Mouse (Mus musculus) adrenal gland (tissue): ENCODE measurements around the gene Rab17.

Experiments used
- intact Hi-C: fragments of 180-260 bp; cut with DNase I; formaldehyde crosslinking; loops from one replicate; pipeline ENCODE4 v1.15.1; 2025
- long read RNA-seq, 2 experiments: library from polyadenylated mRNA; unstranded; transcript quantifications; one replicate each; pipeline ENCODE4 v2.0.0; 2020; ENCODE audit warnings: borderline replicate concordance in 1 of 2; ENCODE audit not compliant: insufficient replicate concordance in 1 of 2

Rab17 gene
- long read RNA-seq, experiment 1, result 0 reads
- long read RNA-seq, experiment 2, result 0 reads

DNA sequence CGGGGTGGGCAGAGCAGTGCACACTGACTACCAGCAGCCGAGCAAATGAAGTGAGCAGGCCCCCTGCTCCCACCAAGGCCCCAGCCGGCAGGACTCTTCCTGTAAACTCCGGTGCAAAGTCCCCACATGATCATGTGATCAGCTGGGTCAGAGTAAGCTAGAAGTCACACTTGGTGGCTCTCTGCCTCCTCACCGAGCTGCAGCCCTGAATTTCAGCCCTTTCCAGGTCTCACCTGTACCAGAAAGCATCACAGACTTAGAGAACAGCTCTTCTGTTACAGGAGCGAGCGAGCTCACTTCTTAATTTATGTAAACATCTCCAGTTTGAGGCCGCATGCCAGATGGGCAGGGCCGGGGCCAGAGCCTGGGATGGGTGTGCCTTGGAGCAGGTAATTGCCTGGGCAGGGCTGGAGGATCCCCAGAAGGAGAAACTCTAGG, at the start of gene Rab17:
Gene Rab17, minus strand, starts transcription at position 315 of the 438 bp plus-strand sequence.
- intact Hi-C loops, result no loop called here

DNA sequence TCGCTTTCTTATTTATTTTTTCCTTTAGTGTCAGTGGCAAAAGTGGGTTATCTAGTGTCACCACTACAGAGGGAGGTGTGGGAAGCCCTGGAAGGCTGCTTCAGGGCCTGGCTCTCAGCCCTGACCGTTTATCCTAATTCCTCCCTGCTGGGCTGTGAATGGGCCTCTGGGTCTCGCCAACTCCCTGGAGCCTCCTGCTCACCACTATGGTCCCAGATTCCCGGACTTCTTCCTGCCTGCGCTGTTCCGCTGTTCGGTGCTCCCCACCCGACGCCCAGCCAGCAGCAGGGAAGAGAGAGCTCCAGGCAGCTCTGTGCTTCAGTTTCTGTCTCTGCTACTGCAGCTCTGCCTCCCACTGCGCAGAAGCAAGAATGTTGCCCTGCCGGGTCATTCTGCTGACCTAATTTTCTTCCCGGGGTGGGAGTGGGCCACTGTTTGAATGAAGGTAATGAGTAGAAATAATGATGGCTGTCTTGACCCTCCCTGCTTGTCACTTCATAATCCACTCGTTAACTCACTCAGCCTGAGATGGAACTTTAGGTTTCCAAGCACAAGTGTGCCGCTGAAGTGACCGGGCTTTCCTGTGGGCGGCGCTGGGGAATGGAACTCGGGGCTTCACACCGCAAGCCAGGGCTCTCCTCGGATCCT, 47.8 kb upstream of the Rab17 start:
- intact Hi-C loops, result no loop called here

DNA sequence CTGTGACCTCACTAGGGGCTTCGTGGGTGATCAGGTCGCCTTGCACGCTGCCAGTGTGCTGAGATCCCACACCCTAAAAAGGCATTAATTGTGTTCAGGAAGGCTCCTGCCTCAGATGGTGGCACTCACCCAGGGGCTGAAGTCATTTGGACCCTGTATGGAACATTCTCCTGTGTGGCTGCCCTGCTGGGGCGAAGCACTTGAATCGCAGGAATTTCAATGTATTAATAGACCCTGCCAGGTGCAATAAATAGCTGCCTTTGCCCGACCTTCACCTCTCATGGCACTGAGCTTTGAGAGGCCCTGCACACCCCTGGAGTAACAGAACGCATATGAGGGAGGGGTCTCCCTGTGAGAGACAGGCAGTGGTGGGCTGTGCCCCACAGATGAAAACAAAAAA, 46.1 kb upstream of the Rab17 start:
- intact Hi-C loops, result no loop called here

DNA sequence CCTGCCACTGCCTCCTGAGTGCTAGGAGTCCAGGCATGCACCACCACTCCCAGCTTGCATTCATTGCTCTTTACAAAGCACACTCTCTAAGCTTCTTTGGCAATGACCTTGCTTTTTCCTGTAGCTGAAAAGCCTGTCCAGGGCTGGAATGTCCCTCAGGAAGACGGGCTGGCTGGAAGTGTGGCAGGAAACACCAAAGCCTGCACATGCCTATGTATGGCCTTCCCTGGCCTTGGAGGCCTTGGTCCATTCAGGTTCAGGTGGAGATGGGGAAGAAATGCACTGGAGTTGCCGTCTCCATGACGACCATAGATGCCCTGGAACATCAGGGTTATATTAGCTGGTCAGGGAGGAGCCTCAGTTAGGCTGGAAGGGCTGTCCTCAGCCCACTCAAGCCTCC, 44.3 kb upstream of the Rab17 start:
- intact Hi-C loops, result no loop called here

DNA sequence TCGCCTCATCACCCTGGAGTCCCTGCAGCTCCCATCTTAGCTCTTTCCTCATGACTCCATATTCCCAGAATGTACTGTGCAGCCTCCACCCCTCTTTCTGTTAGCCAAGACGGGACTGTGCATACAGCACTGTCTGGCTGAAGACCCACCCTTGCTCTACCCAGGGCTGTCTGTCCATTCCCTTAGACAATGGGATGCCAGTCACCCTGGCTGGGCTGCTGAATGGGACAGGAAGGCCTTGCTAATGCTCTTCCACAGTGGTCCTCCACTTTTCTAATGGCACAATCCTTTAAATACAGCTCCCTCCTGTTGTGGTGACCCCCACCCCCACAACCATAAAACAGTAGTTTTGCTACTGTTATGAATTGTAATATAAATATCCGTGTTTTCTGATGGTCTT, 41.9 kb upstream of the Rab17 start:
- intact Hi-C loops, result no loop called here

DNA sequence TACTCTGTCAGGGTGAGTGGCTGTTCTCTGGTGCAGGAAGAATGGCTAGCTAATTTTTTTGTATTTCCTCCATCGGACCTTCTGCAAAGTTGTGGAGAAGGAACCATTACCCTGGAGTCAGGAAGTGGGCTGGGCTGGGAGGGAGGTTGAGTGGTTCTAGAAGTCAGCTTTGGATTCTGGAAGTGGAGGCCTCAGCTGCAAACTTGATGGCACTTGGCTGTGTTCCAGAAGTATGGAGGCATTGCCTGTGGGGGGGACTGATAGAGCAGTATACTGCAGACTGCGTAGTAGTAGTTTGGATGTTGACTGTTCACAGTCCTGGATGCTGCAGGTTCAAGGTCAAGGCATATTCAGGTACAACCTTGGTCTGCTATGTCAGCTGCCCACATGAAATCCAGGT, 41.3 kb upstream of the Rab17 start:
- intact Hi-C loops, result no loop called here

DNA sequence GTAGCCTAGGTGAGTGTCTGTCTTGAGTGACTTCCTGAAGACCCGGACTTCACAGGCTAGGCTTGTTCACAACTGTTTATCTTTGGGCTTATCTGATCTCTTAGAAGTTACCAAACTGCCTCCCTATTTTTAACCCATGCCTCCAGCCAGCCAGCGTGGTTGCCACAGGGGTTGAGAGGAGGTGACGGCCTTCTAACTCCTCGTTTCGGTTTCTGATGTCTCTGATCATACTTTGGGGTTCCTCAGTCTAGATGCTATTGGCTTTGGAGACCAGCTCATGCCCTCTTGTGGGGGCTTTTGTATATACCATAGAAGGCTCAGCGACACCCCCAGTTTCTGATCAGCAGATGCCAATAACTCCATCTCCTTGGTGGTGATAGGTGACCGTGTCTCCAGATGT, 40.8 kb upstream of the Rab17 start:
- intact Hi-C loops, result no loop called here

DNA sequence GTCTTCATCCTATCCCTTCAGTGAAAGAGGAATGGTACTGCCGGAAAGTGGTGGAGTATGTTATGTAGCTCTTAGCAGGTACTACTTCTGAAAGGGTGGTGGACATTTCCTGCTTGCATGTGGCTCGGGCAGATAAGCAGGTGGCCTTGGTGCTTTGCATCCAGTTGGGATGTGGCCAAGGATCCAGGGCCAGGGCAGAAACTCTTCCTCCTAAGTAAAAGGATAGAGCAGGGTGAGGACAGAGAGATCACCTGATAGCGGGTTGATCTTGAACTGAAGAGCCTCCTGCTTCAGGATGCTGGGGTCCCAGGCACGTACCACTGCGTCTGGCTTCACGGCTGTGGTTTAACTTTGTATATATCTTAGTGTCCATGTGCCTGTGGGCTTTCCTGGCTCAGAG, 39.8 kb upstream of the Rab17 start:
- intact Hi-C loops, result no loop called here

DNA sequence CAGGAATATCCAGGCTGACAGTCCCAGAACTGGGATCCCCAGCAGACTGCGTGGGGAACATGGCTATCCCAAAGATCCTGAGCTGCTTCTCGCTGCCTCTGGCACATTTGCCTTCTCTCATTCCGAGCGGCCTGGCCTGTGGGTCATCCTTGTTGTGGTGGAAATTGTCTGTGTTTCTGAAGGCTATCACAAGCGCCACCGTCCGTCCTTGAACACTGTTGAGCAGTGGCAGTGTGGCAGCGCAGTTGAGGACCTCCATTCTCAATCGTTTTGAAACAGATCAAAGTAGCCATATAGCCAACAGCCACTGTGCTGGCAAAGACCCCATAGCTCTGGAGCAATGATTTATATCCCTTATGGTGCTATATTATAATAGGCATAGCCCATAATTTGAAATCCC, 39.3 kb upstream of the Rab17 start:
- intact Hi-C loops, result no loop called here

DNA sequence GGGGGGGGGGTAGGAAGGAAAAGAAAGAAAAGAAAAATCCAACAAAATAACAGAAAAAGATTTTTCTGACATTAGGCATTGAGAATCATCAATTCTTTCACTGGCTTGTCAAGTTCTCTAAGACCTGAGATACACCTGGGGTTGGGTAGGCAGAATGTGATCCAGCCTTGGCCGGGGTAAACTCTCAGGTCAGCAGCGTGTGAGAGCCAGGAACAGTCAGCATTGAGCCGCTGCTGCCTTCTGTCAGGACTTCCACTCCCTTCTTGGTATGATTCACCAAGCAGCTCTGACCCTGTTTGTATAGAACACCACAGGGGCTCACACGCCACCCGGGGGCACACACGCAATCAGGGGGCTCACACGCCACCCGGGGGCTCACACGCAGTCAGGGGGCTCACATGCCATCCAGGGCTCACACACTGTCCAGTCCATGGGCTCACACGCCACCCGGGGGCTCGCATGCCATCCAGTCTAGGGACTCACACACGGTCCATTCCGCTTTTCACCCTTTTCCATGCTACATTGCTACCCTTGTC, 38.8 kb upstream of the Rab17 start:
- intact Hi-C loops, result no loop called here

DNA sequence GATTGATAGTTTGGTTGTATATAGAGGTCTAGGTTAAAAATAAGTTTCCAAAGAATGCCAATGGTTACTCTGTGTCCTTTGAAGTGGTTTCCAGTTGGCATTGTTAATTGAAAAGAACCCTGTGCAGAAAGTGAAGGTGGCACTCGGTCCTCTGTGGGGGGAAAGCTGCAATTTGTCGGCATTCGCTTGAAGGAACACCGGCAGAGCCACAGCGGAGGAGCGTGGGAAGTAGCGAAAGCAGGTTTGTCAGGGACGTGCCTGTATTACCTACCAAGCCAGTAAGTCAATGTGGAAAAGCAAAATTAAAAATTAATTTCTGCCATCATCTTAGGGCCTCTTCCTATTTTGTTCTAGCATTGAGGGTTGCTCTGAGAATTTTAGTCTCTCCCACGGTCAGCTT, 37.2 kb upstream of the Rab17 start:
- intact Hi-C loops, result no loop called here

DNA sequence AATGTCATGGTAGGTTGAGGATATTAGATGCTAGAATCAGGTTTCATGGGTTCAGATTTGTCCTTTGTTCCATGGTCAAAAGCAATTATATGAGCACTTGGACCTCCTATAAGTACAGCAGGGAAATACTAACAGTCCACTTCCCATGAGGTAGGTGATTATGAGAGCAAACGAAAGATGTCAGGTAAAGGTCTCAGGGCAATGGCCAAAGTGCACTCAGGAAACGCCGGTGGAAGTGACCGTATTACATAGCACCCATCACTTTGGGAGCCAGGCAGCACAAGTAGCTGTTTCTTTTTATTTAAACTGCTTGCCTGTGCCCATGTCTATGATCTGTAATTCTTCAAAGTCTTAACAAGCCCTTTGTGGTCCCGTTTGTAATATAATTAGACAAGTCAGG, 36.6 kb upstream of the Rab17 start:
- intact Hi-C loops, result no loop called here

DNA sequence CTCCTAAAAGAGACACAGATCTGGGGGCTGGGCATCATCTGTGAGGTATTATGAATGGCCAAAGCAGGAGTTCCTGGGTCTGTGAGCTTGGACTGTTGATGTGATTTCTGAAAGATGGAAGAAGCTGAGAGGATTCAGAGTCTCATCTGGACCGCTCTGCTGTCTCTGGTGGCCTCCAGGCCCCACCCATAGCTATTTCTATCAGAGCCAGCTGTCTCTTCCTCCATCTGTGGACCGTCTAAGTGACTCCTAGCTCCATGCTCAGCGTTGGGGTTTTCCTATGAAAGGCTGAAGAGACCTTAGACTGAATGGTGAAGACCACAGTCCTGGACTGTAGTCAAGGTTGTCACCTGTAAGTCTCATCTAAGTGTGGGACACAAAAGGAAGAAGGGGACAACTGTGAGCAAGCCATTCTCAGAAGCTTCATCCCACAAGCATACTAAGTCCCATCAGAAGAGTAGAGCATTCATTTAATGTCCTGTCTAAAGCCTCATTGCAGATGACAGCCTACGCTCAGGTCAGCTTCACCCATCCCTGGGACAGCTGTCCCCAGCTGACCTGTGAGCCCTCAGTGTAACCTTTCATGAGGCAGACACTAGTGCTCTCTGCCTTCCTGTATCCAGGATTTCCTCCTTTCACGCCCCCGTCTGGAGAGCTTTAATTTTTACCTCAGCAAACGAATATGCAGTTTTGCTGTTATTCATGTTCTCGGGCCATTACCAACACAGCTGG, 34.2 kb upstream of the Rab17 start:
- intact Hi-C loops, result no loop called here

DNA sequence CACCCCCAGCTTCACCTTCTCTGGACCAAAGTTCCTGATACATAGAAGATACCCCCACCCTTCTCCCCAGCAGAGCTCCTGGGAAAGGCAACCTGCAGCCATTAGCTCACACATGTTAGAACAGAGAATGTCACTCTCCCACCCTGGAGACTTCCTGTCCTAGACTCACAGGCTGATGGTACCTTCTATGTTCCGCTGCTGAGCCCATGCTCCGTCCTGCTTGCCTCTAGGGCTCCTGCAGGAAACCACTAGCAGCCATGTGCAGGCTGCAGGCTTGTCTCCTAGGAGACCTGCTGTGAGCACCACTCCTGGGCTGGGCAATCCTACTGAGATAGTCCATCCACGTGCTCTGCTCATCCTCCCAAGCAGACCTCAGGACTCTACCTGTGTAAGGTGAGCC, 33.2 kb upstream of the Rab17 start:
- intact Hi-C loops, result no loop called here

DNA sequence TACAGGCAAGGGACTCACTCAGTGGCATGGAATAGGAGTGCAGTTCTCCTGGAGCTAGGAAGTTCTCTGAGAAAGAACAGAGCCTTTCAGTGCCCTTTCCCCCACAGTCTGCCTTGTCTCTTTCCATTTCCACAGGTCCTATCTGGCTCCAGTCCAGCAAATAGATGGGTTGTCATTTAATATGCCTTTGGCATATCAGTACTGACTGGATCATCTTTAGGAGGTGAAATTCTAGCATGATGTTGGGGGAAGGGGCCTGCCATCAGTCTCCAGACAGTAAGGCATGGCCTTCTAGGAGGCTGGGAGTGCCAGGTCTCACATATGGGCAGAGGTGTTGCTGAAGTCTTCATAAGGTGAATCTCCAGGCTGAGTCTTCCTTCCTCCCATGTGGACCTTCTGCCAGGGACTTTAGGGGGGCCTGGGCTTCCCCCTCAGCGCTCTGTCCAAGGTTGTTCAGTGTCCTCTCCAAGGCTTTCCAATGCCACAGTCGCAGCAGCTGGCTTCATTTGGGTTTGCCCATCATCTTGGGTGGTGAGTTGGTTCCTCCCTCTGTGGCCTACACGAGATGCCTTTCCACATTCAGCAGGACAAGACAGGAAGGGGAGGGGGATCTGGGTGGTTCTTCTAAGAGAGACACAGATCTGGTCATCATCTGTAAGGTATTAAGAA, 32.5 kb upstream of the Rab17 start:
- intact Hi-C loops, result no loop called here

DNA sequence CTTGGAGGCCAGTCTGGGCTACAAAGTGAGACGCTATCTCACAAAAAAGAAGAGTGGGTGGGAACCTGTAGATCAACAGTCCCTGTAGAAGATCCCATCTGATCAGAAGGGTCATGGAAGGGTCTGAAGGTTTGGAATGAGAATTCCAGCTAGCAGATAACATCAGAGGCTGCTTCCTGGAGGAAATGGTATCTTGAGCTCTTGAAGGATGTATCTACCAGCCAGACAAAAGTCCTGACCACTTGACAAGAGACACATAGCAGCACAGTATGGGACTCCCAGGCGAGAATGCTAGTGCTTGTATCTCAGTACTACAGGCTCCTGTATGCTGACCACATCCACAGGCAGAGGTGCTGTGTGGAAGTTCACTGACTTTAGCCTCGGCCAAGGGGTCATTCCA, 31.6 kb upstream of the Rab17 start:
- intact Hi-C loops, result no loop called here

DNA sequence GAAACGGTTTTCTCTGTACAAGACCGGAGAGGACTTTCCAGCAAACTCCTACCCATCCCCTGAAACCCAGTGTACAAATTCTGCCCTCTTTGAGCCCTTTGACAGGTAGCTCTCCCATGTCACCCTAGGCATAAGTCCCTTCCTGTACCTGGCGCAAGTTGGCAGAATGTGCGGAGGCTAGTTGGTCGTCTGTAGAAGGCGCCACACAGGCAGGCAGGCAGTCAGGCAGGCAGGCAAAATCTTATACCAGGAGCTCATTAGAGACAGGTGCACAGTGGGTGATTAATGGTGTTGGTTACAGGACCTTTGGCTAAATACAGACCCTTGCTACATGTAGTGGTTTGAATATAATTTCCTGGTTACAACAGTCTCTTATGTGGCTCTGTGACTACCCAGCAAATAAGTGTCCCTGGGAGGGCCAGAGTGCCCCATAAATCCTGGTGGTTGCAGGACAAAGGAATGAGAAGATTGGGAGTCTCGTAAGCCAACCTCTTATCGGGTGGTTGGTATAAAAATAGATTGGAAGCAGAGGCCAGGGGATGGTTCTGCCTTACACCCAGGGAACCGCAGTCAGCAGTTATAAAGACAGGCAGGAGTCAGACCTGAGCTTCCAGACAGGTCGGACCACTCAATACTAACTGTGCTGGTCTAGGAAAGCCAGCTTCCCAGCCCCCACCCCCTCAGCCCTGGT, 30.6 kb upstream of the Rab17 start:
- intact Hi-C loops, result no loop called here

DNA sequence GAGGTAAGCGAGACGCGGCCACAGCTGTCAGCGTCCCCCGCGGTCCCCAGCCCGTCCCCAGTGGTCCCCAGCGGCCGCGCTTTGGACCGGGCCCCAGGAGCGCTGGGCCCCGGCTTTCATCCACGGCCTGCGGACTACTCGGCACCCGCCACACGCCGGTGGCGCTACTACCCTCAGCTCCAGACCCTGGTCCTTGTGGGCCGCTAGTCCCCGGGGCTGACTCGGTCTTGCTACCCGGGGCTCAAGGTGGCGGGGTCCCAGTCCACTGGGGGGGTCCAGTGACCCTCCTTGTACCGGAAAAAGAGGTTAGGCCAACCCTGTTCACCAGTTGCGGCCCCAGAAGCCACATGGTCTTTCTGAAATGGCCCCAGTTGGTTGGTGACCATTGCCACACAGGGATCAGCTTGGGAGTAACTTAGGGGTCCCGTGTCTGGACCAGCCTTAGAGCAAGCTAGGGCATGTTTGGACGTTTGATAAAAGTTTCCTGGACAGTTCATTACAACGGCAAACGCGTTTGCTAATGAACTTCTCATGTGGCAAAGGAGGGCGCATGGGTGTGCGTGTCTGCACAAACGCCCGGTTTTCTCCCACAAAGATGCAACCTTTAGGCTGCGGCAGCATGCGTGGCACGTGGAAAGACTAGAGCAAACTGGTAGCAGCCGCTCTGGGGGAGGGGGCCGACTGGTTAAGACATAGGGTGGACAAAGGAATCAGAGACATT, 29.6 kb upstream of the Rab17 start:
- intact Hi-C loops, result no loop called here

DNA sequence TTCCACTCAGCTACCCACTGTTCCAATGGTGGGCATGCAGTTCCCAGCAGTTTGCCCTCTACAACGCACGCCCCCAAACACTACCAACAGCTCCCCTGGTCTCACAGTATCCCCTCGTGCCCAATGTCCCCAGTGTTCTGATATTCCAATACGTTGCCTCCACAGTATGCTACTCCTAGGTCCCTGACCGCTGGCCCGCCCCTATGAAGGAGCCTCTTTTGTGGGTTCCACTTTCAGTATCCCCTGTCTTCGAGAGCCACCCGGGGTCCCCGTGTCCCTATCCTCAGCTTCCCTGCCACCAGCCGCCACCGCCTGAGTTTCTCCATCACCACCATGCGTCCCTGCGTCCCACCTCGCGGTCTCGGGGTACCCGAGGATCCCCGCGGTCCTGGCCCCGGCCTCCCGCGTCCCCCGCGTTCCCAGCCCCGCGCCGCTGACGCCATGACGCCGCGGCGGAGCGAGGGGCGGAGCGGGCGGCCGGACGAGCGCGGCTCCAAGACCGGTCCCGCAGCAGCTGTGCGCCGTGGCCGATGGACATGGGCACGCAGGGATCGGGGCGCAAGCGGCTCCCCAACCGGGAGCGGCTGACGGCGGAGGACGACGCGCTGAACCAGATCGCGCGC, 28.9 kb upstream of the Rab17 start, which contains the start of gene Lrrfip1:
Gene Lrrfip1, plus strand, starts transcription at position 470 of the 623 bp plus-strand sequence.
- intact Hi-C loops, result no loop called here

DNA sequence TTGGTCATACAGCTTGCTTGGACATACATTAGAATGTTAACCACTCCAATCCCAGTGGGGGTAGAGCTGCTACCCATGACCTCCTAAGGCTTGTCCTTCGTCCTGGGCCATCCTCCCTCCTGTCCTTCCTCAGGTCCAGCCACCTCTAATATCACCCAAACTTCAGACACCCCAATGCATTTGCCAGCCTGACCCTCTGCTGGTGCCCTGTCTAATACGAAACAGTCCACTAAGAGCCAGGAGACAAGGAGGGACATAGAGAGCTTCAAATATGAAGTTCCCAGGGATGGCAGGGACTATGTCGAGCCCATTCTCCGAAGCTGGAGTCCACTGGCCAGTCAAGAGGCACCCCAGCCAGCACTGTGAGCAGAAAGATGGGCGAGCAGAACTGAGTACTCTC, 28.2 kb upstream of the Rab17 start:
- intact Hi-C loops, result no loop called here

DNA sequence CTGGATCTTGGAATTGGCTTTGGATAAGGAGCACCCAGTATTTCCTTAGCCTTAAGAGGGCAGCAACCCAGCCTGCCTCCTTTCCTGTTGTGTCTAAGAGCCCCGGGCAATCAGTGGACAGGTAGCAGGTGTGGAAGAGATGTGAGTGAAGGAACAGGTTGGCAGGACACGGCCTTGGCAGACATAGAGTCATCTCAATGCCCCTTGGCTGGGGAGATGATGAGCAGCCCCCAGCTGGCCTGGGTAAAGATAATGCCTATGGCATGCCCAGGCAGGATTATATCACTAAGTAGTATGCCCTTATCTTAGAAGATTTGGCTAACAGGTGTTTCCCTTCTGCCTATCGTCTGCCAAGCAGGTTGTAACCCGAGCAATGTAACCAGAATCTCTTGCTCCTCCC, 27.7 kb upstream of the Rab17 start:
- intact Hi-C loops, result no loop called here
